Mouse (Mus musculus): ENCODE results near the gene Ccdc190.

GRCm38 (mm10) chr1:169919211-169919610 is 9.2 kb upstream of the Ccdc190 start:
- TF ChIP-seq GATA1 (IDR thresholded peaks at IDR 0.05; ENCODE audit: low read length) (no peak), TAL1 (IDR thresholded peaks at IDR 0.05; ENCODE audit: low read length) (no peak)

Data from erythroblast, embryonic 14.5 days (primary cell).